Mouse (Mus musculus) spleen, embryonic (tissue): ENCODE measurements around the gene Notch1.

ENCODE experiments used
- CTCF ChIA-PET: fragments of 350-600 bp; sonication (Branson Sonifier 250); formaldehyde crosslinking; loops from one replicate; lab custom pipeline; 2022; lab: Charles Lee

Gene Notch1

DNA sequence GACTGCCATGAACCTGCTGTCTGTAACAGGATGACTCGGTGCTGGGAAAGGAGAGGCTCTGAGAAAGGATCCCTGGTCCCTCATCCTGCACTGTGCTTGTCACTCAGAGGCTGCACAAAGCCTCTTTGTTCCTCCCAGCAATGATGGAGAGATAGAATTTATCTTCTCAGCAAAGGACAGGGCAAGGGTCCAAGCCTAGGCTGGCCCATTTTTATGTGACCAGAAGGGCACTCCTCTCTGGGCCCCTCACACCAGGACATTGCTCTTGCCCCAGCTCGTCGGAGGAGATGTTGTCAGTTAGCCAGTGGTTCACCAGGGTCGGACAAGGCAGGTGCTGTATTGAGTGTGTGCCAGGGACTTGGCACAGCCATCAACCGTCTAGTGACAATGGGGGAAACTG, 16.8 kb upstream of the Notch1 start:
- CTCF ChIA-PET = no interaction called here

DNA sequence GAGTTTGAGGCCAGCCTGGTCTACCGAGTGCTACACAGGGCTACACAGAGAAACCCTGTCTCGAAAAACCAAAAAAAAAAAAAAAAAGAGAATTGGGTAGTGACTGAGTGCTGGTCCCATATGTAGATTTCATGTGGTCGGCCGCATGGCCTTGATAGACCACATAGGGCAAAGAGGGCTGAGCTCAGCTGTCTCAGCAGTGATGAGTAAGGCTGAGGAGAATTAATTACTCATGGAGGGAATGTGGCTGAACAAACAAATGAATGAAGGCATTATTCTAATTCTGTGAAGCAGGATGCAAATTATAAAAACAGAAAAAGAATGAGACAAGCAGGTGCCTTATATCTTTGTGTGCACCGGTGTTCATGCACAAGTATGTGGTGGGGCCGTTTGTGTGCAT, 15.4 kb upstream of the Notch1 start:
- CTCF ChIA-PET = no interaction called here

DNA sequence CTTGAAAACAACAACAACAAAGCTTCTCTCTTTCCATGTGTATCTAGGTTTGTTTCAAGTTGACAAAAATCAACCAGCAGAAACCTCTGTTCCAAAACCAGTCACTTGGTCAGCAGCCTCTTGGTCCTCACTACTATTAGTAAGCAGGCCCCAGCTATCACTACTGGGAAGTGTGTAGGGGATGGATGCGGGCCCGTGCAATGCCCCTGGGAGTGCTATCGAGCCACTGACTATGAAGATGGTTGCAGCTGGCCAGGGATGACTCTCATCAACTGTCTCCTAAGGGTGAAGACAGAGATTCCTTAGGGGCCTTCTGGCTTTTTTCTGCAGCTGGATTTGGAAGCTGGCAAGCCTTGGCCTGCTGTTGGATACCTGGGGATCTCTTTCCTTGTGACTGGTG, 13.4 kb upstream of the Notch1 start:
- CTCF ChIA-PET = no interaction called here

DNA sequence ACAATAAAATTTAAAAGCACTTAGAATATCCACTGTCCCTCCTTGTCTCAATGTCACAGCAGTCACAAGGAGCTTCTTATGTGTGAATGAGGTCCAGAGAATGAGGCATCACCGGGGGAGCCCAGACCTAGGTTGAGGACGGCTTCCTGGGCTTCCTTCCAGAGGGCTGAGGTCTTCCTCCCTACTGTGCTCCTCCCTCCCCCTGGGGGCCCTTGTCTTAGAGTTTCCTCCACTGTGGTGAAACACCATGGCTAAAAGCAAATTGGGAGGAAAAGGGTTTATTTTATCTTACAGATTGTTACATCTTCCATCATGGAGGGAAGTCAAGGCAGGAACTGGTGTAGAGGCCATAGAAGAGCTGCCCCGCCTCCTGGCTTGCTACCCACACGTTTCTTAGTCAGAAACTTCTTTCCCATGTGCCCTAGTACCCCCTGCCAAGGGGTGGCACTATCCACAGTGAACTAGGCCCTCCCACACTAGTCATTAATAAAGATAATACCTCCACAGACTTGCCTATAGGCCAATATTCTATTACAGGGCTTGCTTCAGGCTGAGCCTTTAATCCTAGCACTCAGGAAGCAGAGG, 12.8 kb upstream of the Notch1 start:
- CTCF ChIA-PET = no interaction called here

DNA sequence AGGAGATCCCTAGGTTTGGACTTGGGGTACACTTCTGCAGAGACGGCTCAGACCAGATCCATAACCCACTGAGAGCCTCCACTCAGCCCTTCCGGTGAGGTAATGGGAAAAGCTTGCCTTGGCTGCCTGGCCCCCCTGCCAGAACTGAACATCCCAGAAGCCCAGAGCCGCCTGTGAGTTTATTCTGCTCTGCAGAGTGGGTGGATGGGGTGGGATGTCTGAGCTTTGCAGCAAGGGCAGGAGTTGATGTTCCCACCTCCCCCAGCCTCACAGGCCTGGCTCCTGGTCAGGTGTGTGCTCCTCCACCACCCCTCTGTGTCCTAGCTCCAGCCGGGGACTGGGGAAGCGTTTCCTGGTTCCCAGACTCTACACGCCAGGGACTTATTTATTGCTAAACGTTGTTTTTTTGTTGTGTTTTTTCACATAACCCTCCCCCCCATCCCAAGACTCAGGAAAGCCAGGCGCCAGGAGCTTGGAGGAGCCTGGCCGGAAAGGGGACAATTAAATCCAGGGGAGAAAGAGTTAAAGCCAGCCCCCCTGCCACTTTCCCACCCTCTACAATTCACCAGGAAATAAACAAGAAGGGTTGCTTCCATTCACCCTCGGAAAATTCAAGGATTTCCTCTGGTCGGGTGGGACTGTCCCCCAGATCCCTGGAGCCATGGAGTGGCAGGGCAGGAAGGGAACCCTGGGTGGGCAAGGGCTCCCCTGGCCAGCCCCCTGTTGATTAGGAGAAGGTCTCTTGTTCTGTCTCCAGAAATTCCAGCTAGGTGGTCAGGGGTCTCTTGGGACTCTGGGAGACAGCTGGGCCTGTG, 10.2 kb upstream of the Notch1 start:
- CTCF ChIA-PET = no interaction called here

DNA sequence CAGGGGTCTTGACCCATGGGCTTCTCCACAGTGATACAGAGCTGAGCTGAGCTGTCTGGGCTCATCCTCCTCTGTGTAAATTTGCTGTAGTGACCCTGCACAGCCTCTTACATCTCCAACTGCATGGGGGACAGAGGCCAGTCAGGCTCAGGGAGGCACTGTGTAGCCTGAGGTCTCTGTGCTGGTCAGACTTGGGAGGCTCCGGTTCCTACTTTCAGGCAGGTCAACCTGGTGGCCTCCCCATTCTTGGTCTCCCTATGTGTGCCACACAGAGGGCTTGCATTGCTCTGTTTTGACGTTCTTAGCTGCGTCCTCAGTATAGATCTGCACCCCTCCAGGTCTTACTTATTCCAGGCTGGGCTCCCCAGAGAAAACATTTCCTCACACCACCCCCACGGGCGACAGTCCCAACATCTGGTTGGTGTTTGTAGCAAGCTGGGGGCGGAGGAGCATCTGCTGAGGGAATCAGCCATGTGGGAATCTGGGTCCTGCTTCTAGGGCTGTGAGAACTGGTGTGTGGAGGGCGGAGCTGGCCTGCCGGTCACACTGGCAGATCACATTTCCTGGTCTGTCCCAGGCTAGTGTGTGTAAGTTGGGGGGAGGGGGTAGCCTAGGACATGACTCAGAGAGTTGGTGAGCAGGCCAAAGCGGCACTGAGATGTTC, 9.0 kb upstream of the Notch1 start:
- CTCF ChIA-PET = interaction anchor here (0.5 kb wide), 1 partner anchor 167 kb away, joined by 3 read pairs; no protein-coding TSS in a partner anchor

DNA sequence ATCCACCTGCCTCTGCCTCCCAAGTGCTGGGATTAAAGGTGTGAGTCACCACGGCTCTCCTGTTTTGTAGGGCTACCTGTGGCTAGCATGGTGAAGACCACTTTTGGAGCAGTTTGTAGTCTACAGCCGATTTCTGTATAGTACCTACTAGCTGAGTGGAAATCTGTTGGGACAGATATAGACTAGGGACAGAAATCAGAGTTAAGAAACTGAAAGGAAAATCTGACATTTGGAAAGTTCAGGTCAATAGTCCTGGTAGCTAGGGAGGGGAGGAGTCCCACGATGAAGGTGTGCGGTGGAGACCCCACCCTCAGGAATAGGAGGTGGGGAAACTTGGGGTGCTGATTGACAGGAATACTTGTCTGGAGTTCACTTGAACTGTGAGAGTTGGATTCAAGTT, 5.9 kb upstream of the Notch1 start:
- CTCF ChIA-PET = no interaction called here

DNA sequence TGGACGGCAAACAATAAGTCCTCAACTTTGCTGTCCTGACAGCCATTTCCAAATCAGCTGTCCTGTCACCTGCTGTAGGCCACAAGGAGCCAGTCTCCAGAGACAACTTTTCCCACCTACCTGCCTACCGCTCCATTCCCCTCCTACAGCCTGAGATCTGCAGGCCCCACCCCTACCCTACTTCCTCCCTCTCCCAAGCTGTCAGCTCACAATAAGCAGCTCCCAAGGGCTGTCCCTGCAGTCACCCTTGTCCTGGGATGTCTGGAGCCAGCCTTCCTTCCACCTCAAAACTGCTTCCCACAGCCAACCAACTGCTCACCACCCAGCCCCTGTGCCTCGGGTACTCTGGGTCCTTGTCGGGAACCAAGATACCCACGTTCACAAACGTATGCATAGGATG, 3.3 kb upstream of the Notch1 start:
- CTCF ChIA-PET = no interaction called here

DNA sequence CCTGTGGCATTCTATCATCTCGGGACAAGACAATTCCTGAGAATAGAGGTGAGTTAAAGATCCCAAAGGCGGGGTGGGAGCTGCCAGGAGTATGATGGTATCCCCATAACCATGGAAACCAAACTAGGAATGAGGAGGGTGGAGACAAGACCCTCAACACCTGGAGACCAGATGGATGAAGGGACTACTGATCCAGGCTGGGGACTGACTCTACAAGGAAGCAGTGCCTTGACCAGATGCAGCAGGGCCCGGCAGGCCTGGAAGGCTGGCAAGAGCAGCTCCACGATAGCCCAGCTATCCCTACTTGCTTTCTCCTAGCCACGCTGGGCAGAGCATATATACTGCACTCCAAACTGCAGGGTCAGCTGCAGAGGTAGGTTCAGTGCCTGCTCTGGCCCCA, 524 bp upstream of the Notch1 start:
- CTCF ChIA-PET = no interaction called here

DNA sequence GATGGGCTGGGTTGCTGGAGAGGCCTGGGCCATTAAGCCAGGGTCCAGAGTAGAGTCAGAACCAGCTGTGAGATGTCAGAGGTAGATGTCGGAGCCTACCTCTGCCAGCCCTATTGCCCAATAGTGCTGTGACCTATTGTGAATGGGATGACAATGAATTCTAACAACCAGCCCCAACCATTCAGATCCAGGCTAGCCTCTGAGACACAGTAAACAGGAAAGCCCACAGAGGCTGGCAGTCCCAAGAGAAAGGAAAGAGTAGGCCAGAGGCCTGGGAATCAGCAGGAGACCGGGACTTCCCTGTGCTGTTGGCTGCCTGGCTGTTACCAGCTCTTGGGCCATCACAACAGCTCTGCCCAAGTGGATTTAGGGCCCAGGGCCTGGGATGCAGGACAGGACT, 1.1 kb downstream of the Notch1 start:
- CTCF ChIA-PET = no interaction called here

DNA sequence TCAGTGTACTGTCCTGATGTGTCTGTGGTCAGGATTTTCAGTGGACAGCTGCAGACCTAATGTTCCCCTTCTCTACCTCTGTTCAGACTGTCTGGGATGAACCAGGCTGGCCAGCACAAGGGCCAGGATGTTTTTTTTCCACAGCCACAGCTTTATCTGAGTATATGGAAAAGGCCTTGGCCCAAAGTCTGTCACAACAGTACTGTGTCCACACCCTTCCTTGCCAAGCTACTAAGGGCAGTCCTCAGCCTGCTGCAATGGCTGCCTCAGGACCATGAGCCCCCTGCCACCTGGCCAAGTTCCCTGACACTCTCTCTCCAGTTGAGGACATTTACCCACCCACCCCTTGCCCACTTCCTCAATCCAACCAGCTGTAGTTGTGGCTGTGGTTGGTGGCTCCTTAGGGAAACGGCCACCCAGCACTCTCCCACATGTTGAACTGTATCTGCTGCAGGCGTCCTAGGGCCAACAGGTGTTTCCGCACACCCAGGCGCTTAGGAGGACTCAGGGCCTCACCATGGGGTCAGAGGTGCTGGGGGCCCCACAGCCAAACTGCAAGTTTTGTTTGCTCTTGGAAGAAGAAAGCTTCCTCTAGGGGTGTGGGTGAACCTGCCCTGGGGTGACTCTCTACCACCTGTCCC, 3.2 kb downstream of the Notch1 start:
- CTCF ChIA-PET = no interaction called here

DNA sequence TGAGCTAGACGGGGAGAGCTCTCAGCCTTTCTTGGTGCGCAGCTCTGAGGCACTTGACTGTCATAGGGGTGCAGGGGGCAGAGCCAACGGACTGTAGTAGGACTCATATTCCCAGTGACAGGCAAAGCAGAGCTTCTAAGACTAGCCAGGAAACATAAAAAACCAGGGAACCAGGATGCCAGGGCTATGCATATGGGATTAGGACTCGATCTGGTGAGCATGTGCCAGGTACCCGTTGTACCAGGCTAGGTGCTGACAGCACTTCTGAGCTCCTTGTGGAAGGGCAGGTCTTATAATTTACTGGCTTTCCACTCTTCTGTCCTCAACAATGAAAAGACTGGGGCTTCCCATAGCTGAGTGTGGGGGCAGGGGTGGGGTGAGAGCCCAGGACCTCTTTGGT, 7.8 kb downstream of the Notch1 start:
- CTCF ChIA-PET = interaction anchor here (0.5 to 0.7 kb wide), 3 partner anchors 100 to 1595 kb away, joined by 4 to 8 read pairs (median 5); partner anchors contain the start of gene Inpp5e

DNA sequence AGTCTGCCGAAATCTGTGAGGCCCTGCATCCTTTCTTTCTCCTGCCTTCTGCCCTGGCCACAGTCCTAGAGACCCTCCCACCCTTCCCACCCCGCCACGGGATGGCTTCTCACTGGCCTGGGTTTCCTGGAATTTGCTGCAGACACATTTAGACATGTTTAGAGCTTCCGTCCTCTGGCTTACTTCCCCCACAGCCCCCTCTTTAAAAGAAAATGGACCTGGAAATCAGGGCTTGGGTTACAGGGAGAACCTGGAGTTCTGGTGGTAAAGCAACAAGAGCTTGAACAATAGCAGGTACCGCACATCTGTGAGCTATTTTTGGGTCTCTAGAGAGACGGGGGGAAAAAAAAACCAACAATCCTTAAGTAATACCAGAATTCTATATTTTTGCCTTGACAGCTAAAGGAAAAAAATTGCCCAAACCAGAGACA, 8.5 kb downstream of the Notch1 start:
- CTCF ChIA-PET = interaction anchor here (0.5 to 0.6 kb wide), 3 partner anchors 82 to 206 kb away, joined by 3 to 6 read pairs (median 5); no protein-coding TSS in a partner anchor

DNA sequence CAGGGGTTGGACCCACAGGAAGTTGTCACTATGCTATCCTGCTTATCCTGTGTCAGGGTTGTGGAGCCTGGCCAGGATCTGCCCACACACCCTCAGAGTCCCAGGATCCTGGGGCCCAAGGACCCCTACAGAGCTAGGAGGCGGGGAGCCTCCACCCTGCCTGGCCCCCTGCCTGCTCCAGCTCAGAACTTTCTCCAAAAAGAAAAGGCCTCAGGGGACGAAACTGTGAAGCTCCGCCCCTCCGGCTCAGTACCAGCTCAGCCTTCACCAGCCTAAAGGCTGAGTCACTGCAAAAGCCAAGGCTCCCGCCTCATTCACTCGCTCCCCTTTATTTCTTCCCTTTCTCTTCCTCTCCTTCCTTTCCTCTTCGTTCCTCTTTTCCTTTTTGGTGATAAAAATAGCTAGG, 9.0 kb downstream of the Notch1 start:
- CTCF ChIA-PET = interaction anchor here (0.5 to 0.6 kb wide), 3 partner anchors 82 to 206 kb away, joined by 3 to 6 read pairs (median 5); no protein-coding TSS in a partner anchor

DNA sequence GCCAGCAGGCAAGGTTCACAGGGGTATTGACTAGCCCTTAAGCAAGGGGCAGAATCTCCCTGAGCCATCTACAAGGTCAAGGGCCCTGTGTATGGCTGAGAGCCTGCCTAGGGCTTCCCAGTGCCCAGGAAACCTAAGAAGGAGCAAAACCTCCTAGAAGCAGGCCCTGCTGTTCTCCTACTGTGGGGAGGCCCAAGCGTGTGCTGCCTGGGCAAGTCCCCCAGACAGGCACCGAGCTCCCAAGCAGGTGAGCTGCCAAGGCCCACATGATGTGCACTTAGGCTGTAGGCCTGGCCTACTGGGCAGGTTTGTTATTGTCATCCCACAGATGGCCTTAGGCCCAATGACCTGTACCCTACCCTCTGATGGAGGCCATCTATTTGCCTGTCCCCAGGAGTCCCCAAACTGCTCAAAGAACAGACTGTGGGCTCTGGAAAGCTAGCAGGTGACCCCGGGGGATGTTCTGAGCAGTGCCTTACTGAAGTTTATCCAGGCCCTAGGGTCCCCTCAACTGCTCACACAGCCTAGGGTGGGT, 9.7 kb downstream of the Notch1 start:
- CTCF ChIA-PET = interaction anchor here (0.5 to 0.7 kb wide), 2 partner anchors 17 to 429 kb away, joined by 3 to 4 read pairs; no protein-coding TSS in a partner anchor

DNA sequence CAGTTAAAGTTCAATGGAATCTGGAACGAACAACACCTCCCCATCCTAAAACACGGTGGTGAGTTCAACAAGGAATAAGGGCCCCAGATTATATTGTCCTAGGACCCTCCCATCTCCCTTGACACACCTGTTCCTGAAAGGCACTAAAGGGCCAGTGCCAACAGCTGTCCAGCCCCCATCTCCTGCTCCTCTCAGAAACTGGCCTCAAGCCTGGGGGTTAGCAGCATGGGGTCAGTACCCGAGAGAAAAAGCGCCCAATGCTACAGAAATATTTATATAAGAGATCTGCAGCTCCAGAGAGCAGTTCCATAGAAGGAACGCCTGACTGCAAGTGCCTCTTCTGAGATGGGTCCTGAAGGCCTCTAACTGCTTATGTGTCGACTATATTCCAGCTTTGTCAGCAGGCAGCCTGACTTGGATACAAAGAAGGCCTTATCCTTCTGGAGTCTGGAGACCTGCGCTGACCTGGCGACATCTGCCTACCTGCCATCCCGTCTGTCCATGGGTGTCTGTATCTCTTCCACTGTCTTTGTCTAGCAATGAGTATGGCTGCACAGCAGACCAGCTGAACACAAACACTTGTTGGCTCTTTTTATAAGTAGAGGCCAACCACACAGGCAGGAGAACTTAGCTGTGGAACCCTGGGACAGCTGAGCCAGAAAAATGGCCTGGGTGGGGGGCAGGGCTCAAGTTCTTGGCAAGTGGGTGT, 11.5 kb downstream of the Notch1 start:
- CTCF ChIA-PET = interaction anchor here (0.6 to 1.0 kb wide), 2 partner anchors 10 to 55 kb away, joined by 4 read pairs; no protein-coding TSS in a partner anchor

DNA sequence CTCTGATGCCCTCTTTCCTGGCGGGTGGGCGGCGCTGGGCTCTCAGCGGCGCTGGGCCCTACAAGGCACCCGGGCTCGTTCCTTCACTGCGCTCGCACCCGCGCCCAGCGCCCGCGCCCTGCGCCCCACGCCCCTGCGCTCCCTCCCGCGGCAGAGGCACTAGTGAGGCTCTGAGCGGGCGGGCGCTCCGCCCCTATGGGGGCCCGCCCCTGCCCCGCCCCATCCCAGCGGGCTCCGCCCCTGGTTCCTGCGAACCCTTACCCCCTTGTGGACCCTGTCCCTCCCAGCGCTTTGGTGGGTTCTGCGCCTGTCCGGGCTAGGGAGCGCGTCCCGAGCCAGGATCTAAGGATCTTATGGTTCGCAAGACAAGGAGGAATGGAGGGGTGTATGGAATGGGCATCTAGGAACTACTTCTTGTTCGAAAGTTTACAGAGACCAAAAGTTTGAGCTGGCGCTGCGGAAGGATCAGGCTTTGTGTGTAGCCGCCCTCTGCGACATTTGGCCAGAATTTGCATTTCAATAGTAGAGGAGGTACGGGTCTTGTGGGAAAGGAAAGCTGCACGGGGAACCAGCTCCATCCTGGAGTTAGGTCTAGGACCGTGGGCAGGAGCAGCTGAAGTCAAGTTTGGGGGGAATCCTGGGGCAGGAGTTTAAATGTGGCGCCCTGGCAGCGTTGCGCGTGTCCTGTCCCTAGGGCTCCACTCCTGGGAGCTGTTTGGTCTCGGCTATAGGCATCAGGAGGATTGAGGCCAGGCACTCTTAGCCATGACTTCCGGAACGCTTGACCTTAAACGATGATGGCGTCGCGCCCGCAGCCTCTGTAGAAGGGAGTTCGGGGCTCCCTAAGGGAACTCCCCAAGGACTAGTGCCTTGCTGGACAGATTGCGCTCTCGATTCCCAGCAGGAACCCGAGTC, 12.5 kb downstream of the Notch1 start:
- CTCF ChIA-PET = no interaction called here

DNA sequence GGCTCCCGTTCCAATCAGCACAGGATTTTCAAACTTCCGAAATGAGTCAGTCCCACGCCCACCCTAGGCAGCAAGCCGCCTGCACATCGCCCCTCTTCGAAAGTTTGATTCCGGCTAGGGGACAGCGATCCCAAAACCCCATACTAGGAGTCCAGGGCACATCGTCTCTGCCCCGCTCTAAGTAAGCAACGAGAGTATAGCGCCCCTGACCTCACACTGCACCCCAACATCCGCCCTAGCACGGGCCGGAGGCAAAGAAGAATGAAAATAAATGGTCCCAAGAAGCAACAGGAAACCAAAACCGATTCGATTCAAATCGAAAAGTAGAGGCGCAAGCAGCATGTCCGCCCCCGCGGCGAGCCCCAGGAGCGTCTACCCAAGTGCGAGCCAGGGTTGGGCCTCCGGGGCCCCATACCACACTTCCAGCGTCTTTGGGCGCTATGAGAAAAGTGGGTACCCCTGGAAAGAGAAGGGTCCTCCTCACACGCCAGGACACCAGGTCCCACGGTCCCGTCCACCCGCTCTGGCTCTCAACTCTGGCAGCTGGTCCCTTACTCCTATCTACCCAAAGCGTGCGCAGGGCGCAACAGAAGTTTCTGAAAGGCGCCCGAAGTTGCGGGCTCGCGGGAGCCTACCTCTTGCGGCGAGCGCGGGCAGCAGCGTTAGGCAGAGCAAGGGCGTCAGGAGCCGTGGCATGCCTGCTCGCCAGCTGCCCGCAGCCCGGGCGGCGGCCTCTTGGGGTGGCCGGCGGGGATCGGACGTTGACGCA, 13.4 kb downstream of the Notch1 start:
- CTCF ChIA-PET = no interaction called here

DNA sequence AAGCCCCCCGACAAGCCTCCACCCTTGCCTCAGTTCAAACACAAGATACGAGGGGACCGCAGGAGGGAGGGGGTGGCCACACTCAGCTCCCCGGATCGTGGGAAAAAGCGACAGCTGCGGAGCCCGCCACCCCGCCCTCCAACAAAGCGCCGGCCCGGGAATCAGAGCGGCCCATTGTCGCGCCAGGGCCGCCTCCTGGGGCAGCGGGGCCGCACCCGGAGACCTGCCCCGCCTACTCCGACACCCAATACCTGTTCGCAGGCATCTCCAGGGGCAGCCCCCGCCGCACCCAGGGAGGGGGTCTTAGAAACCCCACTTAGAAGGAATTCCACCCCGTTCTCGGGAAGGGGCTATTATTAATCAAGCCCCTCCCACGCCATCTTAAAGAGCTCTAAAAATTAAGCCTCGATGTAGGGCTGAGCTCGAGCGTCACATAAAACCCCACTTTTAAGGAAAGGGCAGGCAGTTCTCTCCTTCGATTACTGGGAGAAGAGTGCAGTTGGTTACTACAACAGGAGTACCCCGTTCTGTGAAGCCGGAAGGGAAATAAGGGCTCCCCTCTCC, 14.1 kb downstream of the Notch1 start:
- CTCF ChIA-PET = no interaction called here
